Mouse (Mus musculus) hindbrain, postnatal 0 days (tissue): ENCODE data around the gene Reg2. TPM values are rescaled to one million over a fixed set of nuclear protein-coding genes. Genes with fewer than 3 reads are reported as not detected.

Experiments used
- ATAC-seq: fragments of 200-750 bp; cut with Nextera tagmentation; 2 replicates; pipeline ENCODE4 v1.8.0; 2017; ENCODE audit warnings: mild to moderate bottlenecking, moderate TSS enrichment, moderate library complexity
- DNase-seq: peaks from one replicate; pipeline ENCODE4 v3.0.0-alpha.2; 2015; ENCODE audit warnings: low spot score
- H3K27ac ChIP-seq: fragments of 300-500 bp; sonication (generic); 2 replicates; pipeline ENCODE4 v1.5.1; 2014; ENCODE audit warnings: mild to moderate bottlenecking
- H3K27me3 ChIP-seq: fragments of 300-500 bp; sonication (generic); 2 replicates; pipeline ENCODE4 v1.6.1; 2014; ENCODE audit warnings: low read length, mixed read lengths; ENCODE audit not compliant: insufficient read depth
- H3K36me3 ChIP-seq: fragments of 300-500 bp; sonication (generic); 2 replicates; pipeline ENCODE4 v1.6.1; 2014; ENCODE audit warnings: low read length, mixed read lengths; ENCODE audit not compliant: insufficient read depth
- H3K4me1 ChIP-seq: fragments of 300-500 bp; sonication (generic); 2 replicates; pipeline ENCODE4 v1.6.1; 2014; ENCODE audit warnings: antibody characterized with exemption, low read length, mixed read lengths; ENCODE audit not compliant: insufficient read depth
- H3K4me2 ChIP-seq: fragments of 300-500 bp; sonication (generic); 2 replicates; pipeline ENCODE4 v1.6.1; 2014; ENCODE audit warnings: low read depth, mild to moderate bottlenecking, low read length, moderate library complexity, mixed read lengths
- H3K4me3 ChIP-seq: fragments of 300-500 bp; sonication (generic); 2 replicates; pipeline ENCODE4 v1.5.1; 2014; ENCODE audit warnings: low read length
- H3K9ac ChIP-seq: fragments of 300-500 bp; sonication (generic); replicated peaks from 2 replicates; pipeline ENCODE4 v1.6.1; 2014; ENCODE audit warnings: mild to moderate bottlenecking, low read length, moderate library complexity, mixed read lengths
- H3K9me3 ChIP-seq: fragments of 300-500 bp; sonication (generic); 2 replicates; pipeline ENCODE4 v1.6.1; 2016; ENCODE audit warnings: low read length, mixed read lengths
- CTCF ChIP-seq: IDR thresholded peaks from 2 replicates; pipeline ENCODE4 v1.5.1; 2016; ENCODE audit warnings: antibody characterized with exemption, control low read depth, low read depth
- WGBS: fragments of 180-500 bp; shearing (Covaris S2); extraction: QIAGEN DNeasy Blood & Tissue Kit; methylation state at CpG from one replicate; pipeline ENCODE4 v1.1.7; 2014; 5-methylcytosine and 5-hydroxymethylcytosine counted together
- polyA plus RNA-seq: library from polyadenylated mRNA; unstranded; fragments of >200 nt; fragmentation: Nextera tagmentation; extraction: Ambion mirVana; gene quantifications from 2 replicates; pipeline ENCODE4 v1.2.1, GENCODE M21; 2015
- total RNA-seq: library from RNA; depleted of rRNA; stranded (reverse); fragments of >200 nt; gene quantifications from 2 replicates; pipeline ENCODE4 v1.2.3, GENCODE M21; 2014; rRNA removed

Reg2 gene
- total and polyA plus RNA-seq, 2 experiments from 2014 or later, result not detected

DNA sequence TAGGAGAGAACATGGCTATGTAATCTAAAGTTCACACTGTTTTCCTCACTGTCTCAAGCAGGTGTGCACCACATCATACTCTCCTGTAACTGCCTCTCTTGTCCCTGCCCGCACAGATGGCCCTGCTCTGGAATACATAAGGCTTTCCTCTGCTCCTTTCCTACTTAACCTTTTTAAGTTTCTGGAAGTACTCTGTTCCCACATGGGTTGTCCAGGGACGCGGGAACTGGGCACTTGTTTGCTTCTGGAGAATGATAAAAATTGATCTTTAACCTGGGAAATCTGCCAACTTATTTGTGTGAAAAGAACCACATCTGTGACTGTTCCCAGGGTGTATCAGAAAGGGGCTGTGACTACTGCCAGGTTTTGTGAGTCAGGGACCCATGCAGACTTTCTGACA, 30.1 kb downstream of the Reg2 start:
- no peaks in the 10 kb centered on the region for H3K9me3 ChIP-seq
- no peak for ATAC-seq
- no peak for DNase-seq
- no peak for TF ChIP-seq CTCF
- H3K36me3 ChIP-seq, result no peaks in the 10 kb centered on the region
- H3K9ac ChIP-seq, result no peak overlapping the region
- H3K27me3 ChIP-seq, result no peaks in the 10 kb centered on the region
- no peak overlapping the region for H3K4me2 ChIP-seq
- no peak overlapping the region for H3K4me3 ChIP-seq
- no peak overlapping the region for H3K27ac ChIP-seq
- WGBS, result 71% methylated on average over 3 of the region's 3 CpGs
- H3K4me1 ChIP-seq, result no peaks in the 10 kb centered on the region

DNA sequence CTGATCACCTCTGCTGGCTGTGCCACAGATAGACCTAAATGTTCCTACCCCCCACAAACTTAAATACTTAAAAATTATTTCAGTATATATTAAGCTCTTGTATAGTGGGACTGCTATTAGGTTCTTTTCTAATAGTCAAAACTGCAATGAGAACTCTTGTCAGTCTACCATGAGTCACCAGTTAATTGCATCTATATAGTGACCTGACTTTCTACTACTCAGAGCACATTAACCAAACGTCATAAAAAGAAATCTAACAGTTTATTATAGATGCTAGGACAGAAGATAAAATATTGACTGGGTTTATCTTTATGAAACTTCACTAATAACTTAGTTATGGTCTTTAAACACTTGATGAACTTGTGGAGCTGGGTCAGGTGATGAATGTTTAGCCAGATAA, 51.8 kb downstream of the Reg2 start:
- 57% methylated on average over 1 of the region's 1 CpGs for WGBS
- DNase-seq (no peak), ATAC-seq (no peak)
- TF ChIP-seq CTCF, result no peak
- H3K27ac ChIP-seq, result no peak overlapping the region
- no peak overlapping the region for H3K4me3 ChIP-seq
- H3K9me3 ChIP-seq, result no peaks in the 10 kb centered on the region
- H3K4me1 ChIP-seq, result no peaks in the 10 kb centered on the region
- no peaks in the 10 kb centered on the region for H3K36me3 ChIP-seq
- H3K4me2 ChIP-seq, result no peak overlapping the region
- H3K27me3 ChIP-seq, result no peaks in the 10 kb centered on the region
- H3K9ac ChIP-seq, result no peak overlapping the region

DNA sequence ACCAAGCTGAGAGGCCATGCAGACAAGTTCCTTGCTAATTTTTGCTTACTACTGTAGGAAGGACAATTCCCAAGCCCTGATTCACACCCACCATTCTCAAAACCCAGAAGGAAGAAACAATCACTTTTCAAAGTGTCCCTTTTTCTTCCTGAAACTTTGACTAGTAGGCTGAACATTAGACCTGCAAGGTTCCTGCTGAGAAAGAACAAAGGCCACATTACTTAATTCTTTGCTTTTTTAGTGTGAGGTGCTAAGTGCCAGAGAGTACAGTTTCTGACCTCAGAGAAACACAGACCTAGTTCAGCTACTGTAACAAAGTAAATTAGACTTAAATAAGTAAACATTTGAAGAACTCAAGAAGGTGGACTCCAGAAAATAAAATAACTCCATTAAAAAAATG, 53.0 kb downstream of the Reg2 start:
- Histone ChIP-seq H3K27ac (no peak overlapping the region), H3K4me3 (no peak overlapping the region), H3K9ac (no peak overlapping the region), H3K9me3 (no peaks in the 10 kb centered on the region), H3K4me2 (no peak overlapping the region), H3K36me3 (no peaks in the 10 kb centered on the region), H3K27me3 (no peaks in the 10 kb centered on the region), H3K4me1 (no peaks in the 10 kb centered on the region)
- ATAC-seq (no peak), DNase-seq (no peak)
- TF ChIP-seq CTCF, result no peak

DNA sequence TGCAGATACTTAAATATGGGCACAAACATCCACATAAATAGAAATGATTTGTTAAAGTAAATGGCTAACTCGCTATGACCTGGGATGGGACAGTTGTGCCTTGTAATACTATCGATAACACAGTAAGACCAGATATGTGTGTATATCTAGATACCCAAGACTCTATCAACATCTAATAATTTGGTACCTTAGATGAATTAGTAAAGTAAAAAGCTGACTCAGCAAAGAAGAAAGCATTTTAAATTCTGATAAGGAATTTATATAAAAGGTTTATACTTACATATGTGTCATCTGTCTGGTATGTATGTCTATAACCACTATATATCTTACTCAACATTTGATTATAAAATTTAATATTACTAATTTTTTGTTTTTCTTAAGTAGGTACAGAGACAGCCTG, 57.4 kb downstream of the Reg2 start:
- no peaks in the 10 kb centered on the region for H3K4me1 ChIP-seq
- no peaks in the 10 kb centered on the region for H3K36me3 ChIP-seq
- 92% methylated on average over 2 of the region's 2 CpGs for WGBS
- H3K27ac ChIP-seq, result no peak overlapping the region
- no peaks in the 10 kb centered on the region for H3K9me3 ChIP-seq
- no peak overlapping the region for H3K4me2 ChIP-seq
- no peak overlapping the region for H3K9ac ChIP-seq
- H3K27me3 ChIP-seq, result no peaks in the 10 kb centered on the region
- no peak for TF ChIP-seq CTCF
- H3K4me3 ChIP-seq, result no peak overlapping the region
- no peak for ATAC-seq
- DNase-seq, result no peak

Other genes with a start within 250 kb of the Reg2 start
- gene Reg3b, start 25.0 kb upstream of the Reg2 start, total RNA-seq, result 3.2 and 7.7 TPM in 2 replicates
- gene Reg3b, start 25.0 kb upstream of the Reg2 start, polyA plus RNA-seq, result 10.5 TPM in 2 replicates
- gene Reg3d, start 16.8 kb upstream of the Reg2 start, total RNA-seq, result not detected in 2 replicates
- gene Reg3d, start 16.8 kb upstream of the Reg2 start, polyA plus RNA-seq, result not detected in 2 replicates
- gene Reg3a, start 14.9 kb upstream of the Reg2 start, total RNA-seq, result 0.16 TPM in 1 of 2 replicates, not detected in the other
- not detected in 2 replicates for gene Reg3a, start 14.9 kb upstream of the Reg2 start, polyA plus RNA-seq
- gene Reg1, start 27.1 kb downstream of the Reg2 start, total RNA-seq, result not detected in 2 replicates
- not detected in 2 replicates for gene Reg1, start 27.1 kb downstream of the Reg2 start, polyA plus RNA-seq
- gene Reg3g, start 73.2 kb downstream of the Reg2 start, total RNA-seq, result not detected in 2 replicates
- not detected in 2 replicates for gene Reg3g, start 73.2 kb downstream of the Reg2 start, polyA plus RNA-seq